Mouse (Mus musculus) midbrain, embryonic 11.5 days (tissue): ENCODE results near the gene Fubp3. TPM values are rescaled to one million over a fixed set of nuclear protein-coding genes. Genes with fewer than 3 reads are reported as not detected.

ENCODE experiments used
- ATAC-seq: fragments of 200-750 bp; cut with Nextera tagmentation; 2 replicates; pipeline ENCODE4 v1.8.0; 2017; ENCODE audit warnings: moderate TSS enrichment, moderate library complexity; ENCODE audit not compliant: low FRiP score
- DNase-seq: peaks from one replicate; pipeline ENCODE4 v3.0.0; 2015; ENCODE audit warnings: low spot score; ENCODE audit errors: missing footprints
- H3K27ac ChIP-seq: fragments of 300-500 bp; sonication (generic); 2 replicates; pipeline ENCODE4 v1.5.1; 2014; ENCODE audit warnings: low read depth, low read length
- H3K27me3 ChIP-seq: fragments of 300-500 bp; sonication (generic); 2 replicates; pipeline ENCODE4 v1.6.1; 2014; ENCODE audit warnings: mild to moderate bottlenecking, low read length, moderate library complexity, mixed read lengths; ENCODE audit not compliant: control insufficient read depth, insufficient read depth
- H3K36me3 ChIP-seq: fragments of 300-500 bp; sonication (generic); 2 replicates; pipeline ENCODE4 v1.6.1; 2014; ENCODE audit warnings: mild to moderate bottlenecking, low read length, moderate library complexity, mixed read lengths; ENCODE audit not compliant: control insufficient read depth, insufficient read depth
- H3K4me1 ChIP-seq: fragments of 300-500 bp; sonication (generic); 2 replicates; pipeline ENCODE4 v1.6.1; 2014; ENCODE audit warnings: low read length; ENCODE audit not compliant: control insufficient read depth, insufficient read depth
- H3K4me2 ChIP-seq: fragments of 300-500 bp; sonication (generic); 2 replicates; pipeline ENCODE4 v1.6.1; 2014; ENCODE audit warnings: mild to moderate bottlenecking, moderate library complexity
- H3K4me3 ChIP-seq: fragments of 300-500 bp; sonication (generic); 2 replicates; pipeline ENCODE4 v1.5.1; 2014; ENCODE audit warnings: low read depth, low read length
- H3K9ac ChIP-seq: fragments of 300-500 bp; sonication (generic); 2 replicates; pipeline ENCODE4 v1.6.1; 2014; ENCODE audit warnings: low read length
- H3K9me3 ChIP-seq: fragments of 300-500 bp; sonication (generic); 2 replicates; pipeline ENCODE4 v1.6.1; 2016; ENCODE audit warnings: low read length; ENCODE audit not compliant: control insufficient read depth
- WGBS: fragments of 180-500 bp; shearing (Covaris S2); extraction: QIAGEN DNeasy Blood & Tissue Kit; methylation state at CpG from one replicate; pipeline ENCODE4 v1.1.7; 2014; 5-methylcytosine and 5-hydroxymethylcytosine counted together
- polyA plus RNA-seq: library from polyadenylated mRNA; unstranded; fragments of >200 nt; fragmentation: Nextera tagmentation; extraction: Ambion mirVana; gene quantifications from 2 replicates; pipeline ENCODE4 v1.2.1, GENCODE M21; 2014

The Fubp3 gene
- 92.6 and 97.5 TPM in 2 replicates for polyA plus RNA-seq

DNA sequence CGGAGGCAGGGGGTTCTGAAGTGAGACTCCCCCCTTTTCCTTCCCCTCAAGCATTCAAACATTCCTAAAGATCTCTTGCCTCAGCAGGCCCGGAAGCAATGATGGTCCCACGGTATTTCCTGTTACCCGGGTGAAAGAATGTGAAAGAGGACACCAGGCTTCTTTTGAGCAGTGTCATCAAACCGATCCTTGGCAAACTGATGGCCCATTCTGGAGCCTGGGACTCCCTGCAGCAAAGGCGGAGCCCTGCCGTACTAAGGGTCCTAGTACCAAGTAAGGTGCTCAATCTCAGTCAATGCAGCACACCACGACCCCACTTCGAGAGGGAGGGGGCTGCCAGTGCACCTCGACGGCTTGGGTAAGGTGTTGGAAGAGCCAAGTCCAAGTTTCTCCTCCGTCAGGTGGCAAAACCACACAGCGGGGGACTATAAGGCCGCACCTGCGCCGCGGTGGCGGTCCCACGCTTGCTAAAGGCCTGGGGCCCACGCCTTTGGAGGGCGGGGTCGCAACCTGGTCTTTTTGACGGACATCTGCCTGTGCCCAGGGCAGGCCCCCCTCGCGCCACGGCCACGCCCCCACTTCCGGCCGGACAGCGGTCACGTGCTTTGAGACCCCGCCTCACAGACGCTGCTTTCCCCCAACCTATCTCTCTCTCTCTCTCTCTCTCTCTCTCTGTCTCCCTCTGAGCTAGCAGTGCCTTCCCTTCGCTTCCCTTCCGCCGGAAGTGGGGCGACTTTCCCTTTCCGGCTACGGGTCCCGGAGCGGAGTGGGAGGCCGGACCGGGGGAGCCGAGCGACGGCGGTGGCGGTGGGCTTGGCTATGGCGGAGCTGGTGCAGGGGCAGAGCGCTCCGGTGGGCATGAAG lies at the start of gene Fubp3:
Fubp3 (plus strand) TSS at position 601 of the 864 bp plus-strand sequence.
- Histone ChIP-seq H3K36me3 (no peaks in the 10 kb centered on the region; the same call in 1 of the 2 replicates), H3K9ac (peak within 1 kb of the TSS; percentile 96), H3K27me3 (no peaks in the 10 kb centered on the region), H3K27ac (peak within 1 kb of the TSS; percentile 65; the same call in 1 of the 2 replicates), H3K4me2 (peak within 1 kb of the TSS; percentile 93), H3K4me3 (peak within 1 kb of the TSS; percentile 99), H3K9me3 (no peaks in the 10 kb centered on the region), H3K4me1 (peaks cover 15% of the 10 kb centered on the region)
- ATAC-seq, result peak; percentile 97
- DNase-seq, result peak; percentile 99
- WGBS, result 3% methylated on average over 49 of the region's 51 CpGs

DNA sequence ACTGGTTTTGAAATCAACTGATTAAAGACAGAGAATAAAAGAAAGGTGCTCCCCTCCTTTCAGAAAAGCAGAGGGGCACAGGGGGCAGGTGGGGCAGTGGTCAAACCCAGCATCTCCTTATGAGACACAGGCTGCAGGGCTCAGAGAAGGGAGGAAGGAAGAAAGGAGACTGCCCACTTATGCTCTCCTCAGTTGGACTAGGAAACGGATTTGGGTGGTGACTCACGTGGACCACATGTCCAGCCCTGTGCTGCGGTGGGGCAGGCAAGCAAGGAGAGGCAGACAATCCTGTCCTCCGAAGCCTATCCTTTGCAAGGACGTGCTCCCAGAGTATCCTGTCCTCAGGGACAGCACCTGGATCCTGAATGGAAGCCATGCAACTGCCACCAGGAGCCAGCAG lies 47.8 kb upstream of the Fubp3 start:
- DNase-seq, result no peak
- no peak for ATAC-seq
- Histone ChIP-seq H3K36me3 (no peaks in the 10 kb centered on the region), H3K27me3 (no peaks in the 10 kb centered on the region; the same call in none of the 2 replicates), H3K27ac (no peak overlapping the region), H3K4me2 (no peak overlapping the region), H3K4me1 (peaks cover 7% of the 10 kb centered on the region), H3K9ac (no peak overlapping the region), H3K4me3 (no peak overlapping the region), H3K9me3 (no peaks in the 10 kb centered on the region)
- 68% methylated on average over 5 of the region's 5 CpGs for WGBS

DNA sequence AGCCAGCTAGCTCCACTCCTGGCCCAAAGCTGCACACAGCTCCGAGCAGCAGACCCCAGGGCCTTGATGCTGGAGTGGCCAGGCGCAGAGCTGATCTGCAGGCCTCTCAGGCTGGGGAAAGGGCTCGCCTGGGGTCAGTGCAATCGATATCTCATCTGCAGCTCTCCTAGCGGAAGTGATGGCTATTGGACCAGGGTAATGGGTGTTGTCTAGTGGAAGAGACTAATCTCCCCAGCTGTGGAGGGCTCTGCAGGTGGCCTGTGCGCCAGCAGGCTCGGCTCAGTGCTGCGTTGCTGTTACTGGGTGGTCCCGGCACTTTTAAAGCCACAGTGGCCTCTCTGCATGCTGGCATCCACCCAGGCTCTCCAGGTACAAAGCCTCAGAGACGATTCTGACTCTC lies 46.7 kb upstream of the Fubp3 start:
- ATAC-seq, result peak; percentile 55; the same call in 1 of the 2 replicates
- 23% methylated on average over 10 of the region's 10 CpGs for WGBS
- no peak for DNase-seq
- H3K27me3 ChIP-seq, result no peaks in the 10 kb centered on the region; the same call in none of the 2 replicates
- H3K4me3 ChIP-seq, result no peak overlapping the region
- H3K36me3 ChIP-seq, result no peaks in the 10 kb centered on the region
- peaks cover 7% of the 10 kb centered on the region for H3K4me1 ChIP-seq
- no peak overlapping the region; the same call in 1 of the 2 replicates for H3K9ac ChIP-seq
- no peaks in the 10 kb centered on the region for H3K9me3 ChIP-seq
- no peak overlapping the region for H3K4me2 ChIP-seq
- H3K27ac ChIP-seq, result no peak overlapping the region; the same call in 1 of the 2 replicates

GRCm38 (mm10) chr2:31530201-31530600 lies 42.2 kb upstream of the Fubp3 start:
- Histone ChIP-seq H3K9ac (no peak overlapping the region), H3K27me3 (no peaks in the 10 kb centered on the region; the same call in none of the 2 replicates), H3K27ac (no peak overlapping the region), H3K4me1 (peaks cover 7% of the 10 kb centered on the region), H3K4me2 (no peak overlapping the region), H3K9me3 (no peaks in the 10 kb centered on the region), H3K36me3 (no peaks in the 10 kb centered on the region), H3K4me3 (no peak overlapping the region)
- ATAC-seq (no peak), DNase-seq (no peak)
- 59% methylated on average over 5 of the region's 5 CpGs for WGBS

DNA sequence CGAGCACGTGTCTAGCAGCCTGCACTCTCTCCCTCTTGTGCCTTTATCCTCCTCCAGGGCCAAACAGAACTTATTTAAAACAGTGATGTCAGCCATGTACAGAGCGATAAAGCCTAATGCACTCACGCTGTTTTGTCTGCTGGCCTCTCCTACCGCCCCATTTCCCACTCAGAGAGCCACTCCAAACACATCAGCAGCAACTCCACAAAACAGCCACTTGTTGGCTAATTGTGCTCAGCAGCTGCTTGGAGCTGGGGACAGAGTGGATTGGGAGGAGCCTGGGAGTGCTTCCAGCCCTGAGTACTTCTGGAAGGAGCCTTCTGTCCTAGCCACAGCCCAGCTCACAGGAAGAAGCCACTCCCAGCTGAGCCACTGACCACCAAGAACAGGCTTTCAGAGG lies 35.4 kb upstream of the Fubp3 start:
- no peak for ATAC-seq
- Histone ChIP-seq H3K36me3 (no peaks in the 10 kb centered on the region), H3K27me3 (no peaks in the 10 kb centered on the region), H3K9ac (no peak overlapping the region), H3K4me1 (no peaks in the 10 kb centered on the region), H3K27ac (no peak overlapping the region), H3K4me2 (no peak overlapping the region), H3K9me3 (no peaks in the 10 kb centered on the region), H3K4me3 (no peak overlapping the region)
- WGBS, result 77% methylated on average over 5 of the region's 5 CpGs
- no peak for DNase-seq

DNA sequence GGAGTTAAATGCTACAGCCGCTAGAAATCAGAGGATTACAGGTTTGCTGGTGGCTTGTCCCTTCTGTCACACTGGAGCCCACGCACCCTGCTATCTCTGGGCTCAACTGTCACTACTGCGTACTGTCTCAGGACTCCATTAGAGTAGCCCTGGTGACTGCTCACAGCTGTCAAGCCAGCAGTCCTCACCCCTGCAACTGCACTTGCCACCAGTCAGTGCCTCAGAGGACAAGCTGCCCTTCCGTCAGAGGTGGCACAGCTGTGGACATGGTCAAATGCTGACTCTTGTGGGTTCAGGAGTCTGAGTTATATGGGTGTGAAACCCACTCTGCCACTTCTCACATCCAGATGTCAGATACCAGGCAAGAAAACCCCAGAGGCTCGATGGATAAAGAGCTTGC lies 33.7 kb upstream of the Fubp3 start:
- ATAC-seq (no peak), DNase-seq (no peak)
- H3K4me3 ChIP-seq, result no peak overlapping the region
- H3K9ac ChIP-seq, result no peak overlapping the region
- H3K36me3 ChIP-seq, result no peaks in the 10 kb centered on the region
- WGBS, result 74% methylated on average over 5 of the region's 5 CpGs
- no peak overlapping the region for H3K4me2 ChIP-seq
- H3K4me1 ChIP-seq, result no peaks in the 10 kb centered on the region
- H3K27ac ChIP-seq, result no peak overlapping the region
- H3K27me3 ChIP-seq, result no peaks in the 10 kb centered on the region
- no peaks in the 10 kb centered on the region for H3K9me3 ChIP-seq

DNA sequence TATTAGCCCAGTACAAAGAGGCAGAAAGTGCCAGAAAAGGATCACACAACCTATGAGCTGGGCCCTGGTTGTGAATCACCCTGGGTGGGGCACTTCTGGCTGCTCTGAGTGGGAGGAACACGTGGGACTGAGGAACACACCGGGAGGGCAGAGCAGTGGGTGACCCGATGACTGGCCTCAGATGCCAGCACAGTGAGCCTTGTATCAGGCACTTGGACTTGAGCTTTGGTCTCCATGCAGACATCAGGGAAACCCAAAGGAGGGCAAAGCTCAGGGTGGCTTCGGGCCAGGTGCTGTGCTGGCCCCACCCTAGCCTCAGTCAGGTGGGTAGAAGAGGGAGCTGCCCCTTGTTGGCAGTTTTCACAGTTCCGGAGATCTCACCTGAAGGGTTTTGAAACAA lies 30.9 kb upstream of the Fubp3 start:
- no peaks in the 10 kb centered on the region for H3K4me1 ChIP-seq
- no peak overlapping the region for H3K4me2 ChIP-seq
- no peak overlapping the region for H3K4me3 ChIP-seq
- no peak overlapping the region for H3K9ac ChIP-seq
- H3K27ac ChIP-seq, result no peak overlapping the region
- H3K9me3 ChIP-seq, result no peaks in the 10 kb centered on the region
- no peak for DNase-seq
- no peaks in the 10 kb centered on the region for H3K27me3 ChIP-seq
- no peaks in the 10 kb centered on the region for H3K36me3 ChIP-seq
- WGBS, result 92% methylated on average over 5 of the region's 5 CpGs
- no peak for ATAC-seq

GRCm38 (mm10) chr2:31547726-31548125 lies 24.7 kb upstream of the Fubp3 start:
- H3K9ac ChIP-seq, result 0 out of 2 replicates have a peak overlapping the region, but pooled peaks have one; percentile 5
- no peaks in the 10 kb centered on the region for H3K27me3 ChIP-seq
- ATAC-seq (no peak), DNase-seq (peak; percentile 75)
- H3K9me3 ChIP-seq, result no peaks in the 10 kb centered on the region
- no peaks in the 10 kb centered on the region for H3K36me3 ChIP-seq
- H3K4me3 ChIP-seq, result no peak overlapping the region
- no peak overlapping the region for H3K27ac ChIP-seq
- 70% methylated on average over 11 of the region's 11 CpGs for WGBS
- peaks cover 2% of the 10 kb centered on the region; the same call in 1 of the 2 replicates for H3K4me1 ChIP-seq
- no peak overlapping the region for H3K4me2 ChIP-seq

DNA sequence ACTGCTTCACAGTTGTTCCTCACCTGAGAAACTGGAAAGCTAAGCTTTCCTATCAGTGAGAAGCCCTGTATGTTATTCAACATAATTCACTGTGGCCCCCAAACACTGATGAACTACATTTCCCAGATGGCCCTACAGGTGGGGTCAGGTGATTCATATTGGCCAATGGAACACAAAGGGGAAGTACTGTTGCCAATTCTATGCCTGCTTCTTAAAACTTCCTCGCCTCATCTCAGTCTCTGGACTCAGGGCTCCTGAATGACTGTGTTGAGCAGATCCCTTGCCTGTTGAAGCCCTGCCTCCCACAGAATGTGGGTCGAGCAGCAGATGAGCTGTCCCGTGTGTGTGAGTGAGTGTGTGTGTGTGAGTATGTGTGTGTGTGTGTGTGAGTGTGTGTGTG lies 21.9 kb upstream of the Fubp3 start:
- ATAC-seq, result no peak
- Histone ChIP-seq H3K4me1 (peaks cover 2% of the 10 kb centered on the region; the same call in 1 of the 2 replicates), H3K36me3 (no peaks in the 10 kb centered on the region), H3K9me3 (peaks cover 3% of the 10 kb centered on the region; the same call in 1 of the 2 replicates), H3K4me2 (no peak overlapping the region), H3K4me3 (no peak overlapping the region), H3K27me3 (no peaks in the 10 kb centered on the region), H3K27ac (no peak overlapping the region), H3K9ac (no peak overlapping the region)
- 81% methylated on average over 3 of the region's 3 CpGs for WGBS
- peak; percentile 79 for DNase-seq
